In the genomic region with DNA sequence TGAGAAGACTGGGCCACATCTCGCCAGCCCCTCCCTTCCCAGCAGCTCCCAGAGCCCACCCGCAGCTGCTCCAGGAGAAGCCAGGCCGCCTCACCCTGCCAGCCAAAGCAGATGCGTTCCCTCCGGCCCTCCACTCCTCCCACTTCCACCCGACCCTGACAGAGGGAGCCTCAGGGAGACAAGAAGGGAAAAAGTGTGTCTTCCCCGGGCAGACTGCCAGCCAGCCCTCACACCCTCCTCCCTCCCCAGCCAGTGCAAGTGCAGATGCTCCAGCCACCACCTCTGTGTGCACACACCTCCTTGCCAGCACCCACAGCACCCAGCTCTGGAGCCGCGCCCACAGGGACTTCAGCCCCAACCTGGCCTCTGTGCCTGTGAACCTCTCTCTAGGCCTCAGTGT, we compare ENCODE assay signal across 9 mouse cellular contexts. TPM values are rescaled to one million over a fixed set of nuclear protein-coding genes. Genes with fewer than 3 reads are reported as not detected.
DNase-seq lines count a peak whose midpoint lies in the region; TF ChIP-seq lines count a peak whose summit lies in the region.
"Had no signal": no experiment of that assay in that cellular context is flagged by ENCODE, and none has a peak within 500 bp of the region (broad histone marks: within the 10 kb centered on the region; RNA-seq: fewer than 3 reads in every experiment).

No protein-coding gene starts in this region.

- no peak for TF ChIP-seq CTCF in layer of hippocampus, adult 2 months (conservative IDR thresholded peaks at IDR 0.05)

- DNase-seq in layer of hippocampus, adult 2 months (ENCODE audit: low spot score in 2 of 2), result no peak
- DNase-seq in layer of hippocampus, adult 8-10 months (ENCODE audit: low spot score in 2 of 2), result no peak
- peak; percentile 56 for DNase-seq in ZHBTc4 (ENCODE audit: low read depth, low spot score)
- peak; percentile 62 for DNase-seq in gastrocnemius, postnatal 25 days
- peak; percentile 80 for DNase-seq in lung, postnatal 10 days
- no peak for DNase-seq in cerebellum, adult 18-20 months
- no peak for DNase-seq in embryo, embryonic 10.5 days (ENCODE audit: low spot score)
- no peak for DNase-seq in spleen, postnatal 10 days (ENCODE audit: low spot score in 2 of 2)

- no peak overlapping the region for H3K4me3 ChIP-seq in layer of hippocampus, adult 2 months
- H3K4me3 ChIP-seq: midbrain, embryonic 12.5 days had no signal

- peak overlapping the region; percentile 14; the same call in 1 of the 2 replicates for H3K27ac ChIP-seq in layer of hippocampus, adult 2 months
- H3K27ac ChIP-seq: midbrain, embryonic 12.5 days had no signal

RNA-seq across cellular contexts. Expression of gene Cspg4, which starts 12.0 kb away (rescaled TPM):
- total RNA-seq in layer of hippocampus, adult 2 months (2021), result 10 to 100 TPM; 17.4 to 18.4 TPM
- total RNA-seq in layer of hippocampus, adult 8-10 months (2022), result 10 to 100 TPM; 17.3 to 21.8 (median 19.3) TPM
- total RNA-seq in gastrocnemius, postnatal 25 days (2021), result 1 to 10 TPM; 6.5 to 9.4 TPM

RNA-seq across cellular contexts. Expression of gene Odf3l1, which starts 12.3 kb away (rescaled TPM):
- total RNA-seq in layer of hippocampus, adult 2 months (2021), result not detected
- not detected for total RNA-seq in layer of hippocampus, adult 8-10 months (2022)
- total RNA-seq in gastrocnemius, postnatal 25 days (2021), result under 1 TPM in 1 of 2 experiments, not detected in 1; 0.67 TPM

RNA-seq across cellular contexts. Expression of gene Snx33, which starts 51.4 kb away (rescaled TPM):
- total RNA-seq in layer of hippocampus, adult 2 months (2021), result 1 to 10 TPM; 7.2 to 8.9 TPM
- total RNA-seq in layer of hippocampus, adult 8-10 months (2022), result 10 to 100 TPM in 2 of 4 experiments, 1 to 10 TPM in 2; 9.8 to 11.6 (median 10.1) TPM
- 1 to 10 TPM; 3.4 to 5.4 TPM for total RNA-seq in gastrocnemius, postnatal 25 days (2021)

Comparison
In these comparisons a context has a peak if more than half of its experiments do, and no peak if none do; other contexts are left out.
1. DNase-seq: peak in ZHBTc4 (single experiment), gastrocnemius, postnatal 25 days (single experiment) and lung, postnatal 10 days (single experiment); none in layer of hippocampus, adult 2 months (0 of 2), layer of hippocampus, adult 8-10 months (0 of 2), cerebellum, adult 18-20 months (0 of 2), embryo, embryonic 10.5 days (single experiment) and spleen, postnatal 10 days (0 of 2).